Mouse (Mus musculus) neural tube, embryonic 12.5 days (tissue): ENCODE data around the gene Mau2. TPM values are rescaled to one million over a fixed set of nuclear protein-coding genes. Genes with fewer than 3 reads are reported as not detected.

Source experiments
- ATAC-seq: fragments of 200-750 bp; cut with Nextera tagmentation; 2 replicates; pipeline ENCODE4 v1.8.0; 2017; ENCODE audit warnings: low read depth, mild to moderate bottlenecking, moderate TSS enrichment, moderate library complexity; ENCODE audit not compliant: low FRiP score
- H3K27ac ChIP-seq: fragments of 300-500 bp; sonication (generic); 2 replicates; pipeline ENCODE4 v1.5.1; 2016
- H3K27me3 ChIP-seq: fragments of 300-500 bp; sonication (generic); replicated peaks from 2 replicates; pipeline ENCODE4 v1.6.1; 2016; ENCODE audit warnings: mild to moderate bottlenecking
- H3K36me3 ChIP-seq: fragments of 300-500 bp; sonication (generic); 2 replicates; pipeline ENCODE4 v1.6.1; 2016; ENCODE audit warnings: mild to moderate bottlenecking
- H3K4me1 ChIP-seq: fragments of 300-500 bp; sonication (generic); 2 replicates; pipeline ENCODE4 v1.6.1; 2016
- H3K4me2 ChIP-seq: fragments of 300-500 bp; sonication (generic); replicated peaks from 2 replicates; pipeline ENCODE4 v1.6.1; 2016; ENCODE audit warnings: mild to moderate bottlenecking
- H3K4me3 ChIP-seq: fragments of 300-500 bp; sonication (generic); 2 replicates; pipeline ENCODE4 v1.5.1; 2016
- H3K9ac ChIP-seq: fragments of 300-500 bp; sonication (generic); 2 replicates; pipeline ENCODE4 v1.6.1; 2016; ENCODE audit warnings: mild to moderate bottlenecking
- H3K9me3 ChIP-seq: fragments of 300-500 bp; sonication (generic); 2 replicates; pipeline ENCODE4 v1.6.1; 2016; ENCODE audit warnings: mild to moderate bottlenecking
- WGBS: fragments of 180-500 bp; shearing (Covaris S2); methylation state at CpG from one replicate; pipeline ENCODE4 v1.1.7; 2016; 5-methylcytosine and 5-hydroxymethylcytosine counted together
- polyA plus RNA-seq: library from polyadenylated mRNA; unstranded; fragments of >200 nt; fragmentation: Nextera tagmentation; extraction: Ambion mirVana; gene quantifications from 2 replicates; pipeline ENCODE4 v1.2.1, GENCODE M21; 2016

The Mau2 gene
- polyA plus RNA-seq, 1 experiment from 2014 or later, result 70.9 TPM

GRCm38 (mm10) chr8:69967291-69967933 lies 75.1 kb downstream of the Mau2 start:
- no peaks in the 10 kb centered on the region for H3K27me3 ChIP-seq
- H3K9ac ChIP-seq, result no peak overlapping the region
- WGBS, result 84% methylated on average over 4 of the region's 4 CpGs
- no peaks in the 10 kb centered on the region for H3K9me3 ChIP-seq
- no peaks in the 10 kb centered on the region for H3K36me3 ChIP-seq
- ATAC-seq, result no peak
- no peak overlapping the region for H3K27ac ChIP-seq
- no peak overlapping the region for H3K4me3 ChIP-seq
- no peak overlapping the region for H3K4me2 ChIP-seq
- peaks cover 26% of the 10 kb centered on the region for H3K4me1 ChIP-seq

Other genes starting within 250 kb of the Mau2 start
- 24.9 and 28.0 TPM in 2 replicates for gene Gmip, start 234.1 kb downstream of the Mau2 start, polyA plus RNA-seq
- 0.50 and 0.51 TPM in 2 replicates for gene Lpar2, start 220.3 kb downstream of the Mau2 start, polyA plus RNA-seq
- gene Pbx4, start 210.2 kb downstream of the Mau2 start, polyA plus RNA-seq, result 41.6 and 46.8 TPM in 2 replicates
- 1.4 TPM in 2 replicates for gene Cilp2, start 155.0 kb downstream of the Mau2 start, polyA plus RNA-seq
- 4.1 and 4.3 TPM in 2 replicates for gene Tssk6, start 140.6 kb downstream of the Mau2 start, polyA plus RNA-seq
- gene Ndufa13, start 140.2 kb downstream of the Mau2 start, polyA plus RNA-seq, result 162 and 171 TPM in 2 replicates
- 8.4 and 9.8 TPM in 2 replicates for gene Yjefn3, start 140.0 kb downstream of the Mau2 start, polyA plus RNA-seq
- 61.3 and 66.9 TPM in 2 replicates for gene Gatad2a, start 46.4 kb downstream of the Mau2 start, polyA plus RNA-seq
- 56.4 and 57.0 TPM in 2 replicates for gene Sugp1, start 79 bp upstream of the Mau2 start, polyA plus RNA-seq
- gene Tm6sf2, start 30.2 kb upstream of the Mau2 start, polyA plus RNA-seq, result 1.2 and 1.7 TPM in 2 replicates
- gene Hapln4, start 40.7 kb upstream of the Mau2 start, polyA plus RNA-seq, result 0.33 and 0.50 TPM in 2 replicates
- 88.8 and 93.9 TPM in 2 replicates for gene Ncan, start 78.1 kb upstream of the Mau2 start, polyA plus RNA-seq
- 29.2 and 32.0 TPM in 2 replicates for gene Nr2c2ap, start 88.6 kb upstream of the Mau2 start, polyA plus RNA-seq
- gene Rfxank, start 96.4 kb upstream of the Mau2 start, polyA plus RNA-seq, result 16.5 and 17.2 TPM in 2 replicates
- 44.9 and 49.1 TPM in 2 replicates for gene Borcs8, start 96.8 kb upstream of the Mau2 start, polyA plus RNA-seq
- gene Mef2b, start 97.0 kb upstream of the Mau2 start, polyA plus RNA-seq, result 0.29 and 0.38 TPM in 2 replicates
- gene Tmem161a, start 129.6 kb upstream of the Mau2 start, polyA plus RNA-seq, result 55.7 and 58.6 TPM in 2 replicates
- gene Slc25a42, start 169.6 kb upstream of the Mau2 start, polyA plus RNA-seq, result 4.1 and 4.9 TPM in 2 replicates
- 68.0 and 68.2 TPM in 2 replicates for gene Sugp2, start 191.5 kb upstream of the Mau2 start, polyA plus RNA-seq
- 56.1 and 59.9 TPM in 2 replicates for gene Armc6, start 191.7 kb upstream of the Mau2 start, polyA plus RNA-seq
- 94.3 and 99.6 TPM in 2 replicates for gene Homer3, start 240.1 kb upstream of the Mau2 start, polyA plus RNA-seq